In the genomic region with DNA sequence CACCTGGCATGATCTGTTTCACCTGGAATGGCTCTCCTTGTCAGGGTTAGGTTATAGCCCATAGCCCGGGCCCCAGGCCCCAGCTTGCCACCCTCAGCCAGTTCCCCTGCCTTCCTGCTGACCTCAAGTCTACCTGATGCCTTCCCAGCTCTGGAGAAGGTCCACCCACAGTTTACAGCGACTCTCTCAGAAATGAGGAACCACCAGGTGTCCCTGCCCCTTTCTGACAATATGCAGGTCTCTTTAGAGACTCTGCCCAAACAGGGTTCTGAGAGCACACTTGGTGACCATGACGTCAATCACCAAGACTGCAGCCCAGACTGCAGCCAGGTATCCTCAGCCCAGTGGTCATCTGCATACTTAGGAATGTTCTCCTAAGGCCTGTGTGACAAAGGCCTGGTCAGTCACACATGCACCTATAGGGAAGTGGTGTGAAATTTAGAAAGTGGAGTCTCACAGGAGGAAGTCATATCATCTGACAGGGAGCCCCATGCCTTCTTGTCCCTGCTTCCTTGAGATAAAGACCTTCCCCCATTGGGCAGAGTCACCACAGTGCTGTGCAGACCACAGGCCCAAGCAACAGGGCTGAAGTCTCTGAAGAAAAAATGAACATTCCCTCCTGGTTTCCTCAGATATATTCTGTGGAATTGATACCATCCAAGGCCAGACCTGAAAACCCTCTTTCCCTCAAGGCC, we compare ENCODE assay signal across 23 mouse cellular contexts. TPM values are rescaled to one million over a fixed set of nuclear protein-coding genes. Genes with fewer than 3 reads are reported as not detected.
A peak's percentile ranks its signal among the peaks of the same experiment; 100 is the strongest.
DNase-seq lines count a peak whose midpoint lies in the region; ATAC-seq and TF ChIP-seq lines count a peak whose summit lies in the region.
"Had no signal": no experiment of that assay in that cellular context is flagged by ENCODE, and none has a peak within 500 bp of the region (broad histone marks: within the 10 kb centered on the region; RNA-seq: fewer than 3 reads in every experiment).

No protein-coding gene starts in this region.

- TF ChIP-seq CTCF in MEL (IDR thresholded peaks at IDR 0.05 in 2 of 3, conservative IDR thresholded peaks at IDR 0.05 in 1 of 3; ENCODE audit: control insufficient read depth in 1 of 3, insufficient read depth in 1 of 3, low read depth in 2 of 3, low read length in 3 of 3, poor library complexity in 1 of 3, severe bottlenecking in 1 of 3): 0 out of 6 replicates have a peak, but pooled peaks of 1 of the 3 experiments have one; percentile 4
- no peak for TF ChIP-seq CTCF in small intestine, adult 2 months (IDR thresholded peaks at IDR 0.05; ENCODE audit: extremely low read depth, insufficient read length, insufficient replicate concordance, low read depth, low read length)

- DNase-seq in MEL (ENCODE audit: low read depth, low spot score): peak; percentile 89
- no peak for DNase-seq in T-cell, adult 2 months (ENCODE audit: low spot score)
- DNase-seq in embryo, embryonic 9.5 days (ENCODE audit: extremely low spot score): no peak
- DNase-seq in forebrain, embryonic 14.5 days (ENCODE audit: low spot score): no peak
- DNase-seq: adrenal gland, postnatal 36 days; cerebellum, adult 8-10 months; gastrocnemius, postnatal 10 days; heart, adult 18-20 months; heart, postnatal 4 days; kidney, postnatal 10 days; lung, postnatal 10 days; thymus, postnatal 36 days had no signal

- WGBS in liver, embryonic 16.5 days (ENCODE audit: insufficient replicate concordance): 11% methylated on average over 3 of the region's 3 CpGs
- WGBS in small intestine, adult 2 months: 72% methylated on average over 3 of the region's 3 CpGs
- WGBS in forebrain, embryonic 14.5 days: 83% methylated on average over 3 of the region's 3 CpGs

- H3K9ac ChIP-seq in MEL (ENCODE audit: control insufficient read depth, low read depth, low read length, poor library complexity, severe bottlenecking): peak overlapping the region; percentile 29; the same call in 1 of the 2 replicates
- no peak overlapping the region for H3K9ac ChIP-seq in liver, embryonic 16.5 days (ENCODE audit: low read depth, low read length)
- H3K9ac ChIP-seq in forebrain, embryonic 14.5 days (ENCODE audit: low read length): no peak overlapping the region
- H3K9ac ChIP-seq: embryonic facial prominence, embryonic 12.5 days; forebrain, embryonic 13.5 days; heart, embryonic 13.5 days; neural tube, embryonic 12.5 days had no signal

- H3K27me3 ChIP-seq in MEL (ENCODE audit: control insufficient read depth in 1 of 2, insufficient read depth in 2 of 2, low read length in 2 of 2): no peaks in the 10 kb centered on the region
- no peaks in the 10 kb centered on the region for H3K27me3 ChIP-seq in liver, embryonic 16.5 days (ENCODE audit: control insufficient read depth, insufficient read depth, low read depth, low read length)
- no peaks in the 10 kb centered on the region for H3K27me3 ChIP-seq in small intestine, adult 2 months (ENCODE audit: control insufficient read depth, insufficient read depth, low read length)
- no peaks in the 10 kb centered on the region for H3K27me3 ChIP-seq in forebrain, embryonic 14.5 days (replicated peaks; ENCODE audit: control insufficient read depth, insufficient read depth, low read length)
- H3K27me3 ChIP-seq: embryonic facial prominence, embryonic 12.5 days; forebrain, embryonic 13.5 days had no signal

- H3K36me3 ChIP-seq in MEL (ENCODE audit: control insufficient read depth in 1 of 2, insufficient read depth in 2 of 2, low read length in 2 of 2): peaks cover 0 to 3% of the 10 kb centered on the region in 2 experiments; a peak in 1 of 4 replicates
- no peaks in the 10 kb centered on the region for H3K36me3 ChIP-seq in liver, embryonic 16.5 days (ENCODE audit: control insufficient read depth, insufficient read depth)
- H3K36me3 ChIP-seq in small intestine, adult 2 months (ENCODE audit: control insufficient read depth, insufficient read depth, low read length): no peaks in the 10 kb centered on the region
- no peaks in the 10 kb centered on the region for H3K36me3 ChIP-seq in forebrain, embryonic 14.5 days (ENCODE audit: control insufficient read depth, insufficient read depth, low read length)
- H3K36me3 ChIP-seq: embryonic facial prominence, embryonic 12.5 days; heart, embryonic 13.5 days; neural tube, embryonic 12.5 days had no signal

- no peaks in the 10 kb centered on the region for H3K79me2 ChIP-seq in MEL (ENCODE audit: control insufficient read depth, insufficient read depth, low read length, poor library complexity)

- ATAC-seq in hematopoietic stem cell, adult 5-6 weeks (replicated peaks in 1 of 2; ENCODE audit: insufficient read depth in 1 of 2, low FRiP score in 2 of 2, low TSS enrichment in 1 of 2, low read depth in 1 of 2, poor library complexity in 2 of 2, severe bottlenecking in 2 of 2): peak; percentile 74 to 80
- ATAC-seq in liver, embryonic 16.5 days (ENCODE audit: low read depth): peak; percentile 32; the same call in 1 of the 2 replicates
- no peak for ATAC-seq in forebrain, embryonic 14.5 days
- ATAC-seq: forebrain, embryonic 13.5 days; hindbrain, embryonic 16.5 days had no signal

- H3K4me1 ChIP-seq in MEL (ENCODE audit: control insufficient read depth in 1 of 2, insufficient read depth in 2 of 2, low read length in 2 of 2): peaks cover 7 to 13% of the 10 kb centered on the region in 2 experiments; a peak in 3 of 4 replicates
- H3K4me1 ChIP-seq in liver, embryonic 16.5 days (ENCODE audit: control insufficient read depth, low read depth, low read length): no peaks in the 10 kb centered on the region
- H3K4me1 ChIP-seq in small intestine, adult 2 months (ENCODE audit: control insufficient read depth, insufficient read depth, insufficient read length, low read length): peaks cover 30% of the 10 kb centered on the region
- H3K4me1 ChIP-seq in forebrain, embryonic 14.5 days (ENCODE audit: control insufficient read depth, insufficient read depth, low read length): peaks cover under 1% of the 10 kb centered on the region
- H3K4me1 ChIP-seq: embryonic facial prominence, embryonic 12.5 days; heart, embryonic 13.5 days had no signal

- TF ChIP-seq POLR2A in MEL (IDR thresholded peaks at IDR 0.05; ENCODE audit: control insufficient read depth in 1 of 2, insufficient read depth in 1 of 2, low read depth in 1 of 2, low read length in 2 of 2, poor library complexity in 1 of 2): no peak
- no peak for TF ChIP-seq POLR2A in small intestine, adult 2 months (IDR thresholded peaks at IDR 0.05; ENCODE audit: low read depth, low read length)

- no peak for TF ChIP-seq RAD21 in MEL (IDR thresholded peaks at IDR 0.05; ENCODE audit: low read depth, low read length)

- no peak overlapping the region for H3K4me2 ChIP-seq in liver, embryonic 16.5 days (ENCODE audit: low read depth, low read length)
- H3K4me2 ChIP-seq in forebrain, embryonic 14.5 days (ENCODE audit: low read length): no peak overlapping the region
- H3K4me2 ChIP-seq: embryonic facial prominence, embryonic 12.5 days; forebrain, embryonic 13.5 days; heart, embryonic 13.5 days; neural tube, embryonic 12.5 days had no signal

- H3K4me3 ChIP-seq in MEL (ENCODE audit: control insufficient read depth in 1 of 2, insufficient read depth in 1 of 2, low read depth in 2 of 2, low read length in 2 of 2): no peak overlapping the region
- H3K4me3 ChIP-seq in liver, embryonic 16.5 days (ENCODE audit: low read depth, low read length): no peak overlapping the region
- no peak overlapping the region for H3K4me3 ChIP-seq in small intestine, adult 2 months (ENCODE audit: low read depth, low read length)
- H3K4me3 ChIP-seq in forebrain, embryonic 14.5 days (ENCODE audit: low read depth, low read length): no peak overlapping the region
- H3K4me3 ChIP-seq: embryonic facial prominence, embryonic 12.5 days; erythroblast, embryonic 14.5 days; forebrain, embryonic 13.5 days; heart, embryonic 13.5 days; neural tube, embryonic 12.5 days had no signal

- TF ChIP-seq EP300 in MEL (IDR thresholded peaks at IDR 0.05; ENCODE audit: low read depth in 1 of 2, low read length in 2 of 2): peak; percentile 91 to 92

- peak overlapping the region; percentile 86 for H3K27ac ChIP-seq in MEL (ENCODE audit: control insufficient read depth, low read depth, low read length)
- no peak overlapping the region for H3K27ac ChIP-seq in liver, embryonic 16.5 days (ENCODE audit: low read length)
- H3K27ac ChIP-seq in small intestine, adult 2 months (ENCODE audit: insufficient read depth, low read depth, low read length): peak overlapping the region; percentile 40; the same call in 1 of the 2 replicates
- no peak overlapping the region for H3K27ac ChIP-seq in forebrain, embryonic 14.5 days (ENCODE audit: low read depth, low read length)
- H3K27ac ChIP-seq: embryonic facial prominence, embryonic 12.5 days; heart, embryonic 13.5 days; neural tube, embryonic 12.5 days had no signal

- H3K9me3 ChIP-seq in MEL (replicated peaks; ENCODE audit: insufficient read depth, low read length): no peaks in the 10 kb centered on the region
- H3K9me3 ChIP-seq in liver, embryonic 16.5 days (replicated peaks; ENCODE audit: control insufficient read depth, low read length): no peaks in the 10 kb centered on the region
- no peaks in the 10 kb centered on the region for H3K9me3 ChIP-seq in forebrain, embryonic 14.5 days (replicated peaks; ENCODE audit: control insufficient read depth, low read length)
- H3K9me3 ChIP-seq: embryonic facial prominence, embryonic 12.5 days; forebrain, embryonic 13.5 days; heart, embryonic 13.5 days; neural tube, embryonic 12.5 days had no signal

TF ChIP-seq in MEL, 35 proteins besides CTCF, POLR2A, EP300 and RAD21 (continues in another document):
- TF ChIP-seq MAX (IDR thresholded peaks at IDR 0.05; ENCODE audit: low read length) (peak; percentile 17; the same call in 1 of the 2 replicates), USF1 (IDR thresholded peaks at IDR 0.05; ENCODE audit: low read depth, low read length) (peak; percentile 37; the same call in 1 of the 2 replicates), MAZ (IDR thresholded peaks at IDR 0.05; ENCODE audit: low read depth, low read length) (peak; percentile 48; the same call in 1 of the 2 replicates)

RNA-seq across cellular contexts. Expression of a gene that starts 25.4 kb away (rescaled TPM):
- total RNA-seq in MEL (2012; rRNA removed): not detected in 2 replicates
- polyA plus RNA-seq in MEL (2012; ENCODE audit: insufficient read depth in 1 of 2, insufficient read length in 2 of 2, low read depth in 1 of 2, low replicate concordance in 2 of 2, missing spikeins in 1 of 2): not detected
- total RNA-seq in hematopoietic stem cell, adult 5-6 weeks (2017): not detected in 2 replicates
- 0.04 and 0.09 TPM in 2 replicates for polyA plus RNA-seq in liver, embryonic 16.5 days (2015; fragmentation: Nextera tagmentation; extraction: Ambion mirVana)
- 0.06 and 0.75 TPM in 2 replicates for polyA plus RNA-seq in small intestine, adult 2 months (2012; rRNA removed)
- polyA plus RNA-seq in forebrain, embryonic 14.5 days (2014; fragmentation: Nextera tagmentation; extraction: Ambion mirVana): 0.09 and 0.12 TPM in 2 replicates
- polyA plus RNA-seq: cortical plate, adult 2 months; embryonic facial prominence, embryonic 12.5 days; forebrain, embryonic 13.5 days had no signal

RNA-seq across cellular contexts. Expression of a gene that starts 52.6 kb away (rescaled TPM):
- 0.08 TPM in 1 of 2 replicates, not detected in the other for total RNA-seq in MEL (2012; rRNA removed)
- polyA plus RNA-seq in MEL (2012; ENCODE audit: insufficient read depth in 1 of 2, insufficient read length in 2 of 2, low read depth in 1 of 2, low replicate concordance in 2 of 2, missing spikeins in 1 of 2): under 1 TPM in 1 of 2 experiments, not detected in 1; 0.10 TPM
- total RNA-seq in hematopoietic stem cell, adult 5-6 weeks (2017): not detected in 2 replicates
- 0.06 TPM in 1 of 2 replicates, not detected in the other for polyA plus RNA-seq in liver, embryonic 16.5 days (2015; fragmentation: Nextera tagmentation; extraction: Ambion mirVana)
- 0.53 and 0.91 TPM in 2 replicates for polyA plus RNA-seq in small intestine, adult 2 months (2012; rRNA removed)
- 40.0 and 49.0 TPM in 2 replicates for polyA plus RNA-seq in forebrain, embryonic 14.5 days (2014; fragmentation: Nextera tagmentation; extraction: Ambion mirVana)
- total RNA-seq: liver, adult 2 months had no signal
- polyA plus RNA-seq: erythroblast, embryonic 14.5 days; liver, adult 2 months had no signal

Comparison
In these comparisons a context has a peak if more than half of its experiments do, and no peak if none do; other contexts are left out.
1. H3K27ac ChIP-seq: peak in MEL (single experiment) and small intestine, adult 2 months (single experiment); none in liver, embryonic 16.5 days (single experiment) and forebrain, embryonic 14.5 days (single experiment).
2. RNA of a gene that starts 52.6 kb away (polyA plus RNA-seq): 40.0 to 49.0 TPM in forebrain, embryonic 14.5 days; 0.53 to 0.91 TPM in small intestine, adult 2 months, 0.10 TPM in MEL and 0.06 TPM in liver, embryonic 16.5 days; every median in the first group is over 10 times any median in the second.